ENCODE assay signal across 8 mouse cellular contexts in the genomic region with DNA sequence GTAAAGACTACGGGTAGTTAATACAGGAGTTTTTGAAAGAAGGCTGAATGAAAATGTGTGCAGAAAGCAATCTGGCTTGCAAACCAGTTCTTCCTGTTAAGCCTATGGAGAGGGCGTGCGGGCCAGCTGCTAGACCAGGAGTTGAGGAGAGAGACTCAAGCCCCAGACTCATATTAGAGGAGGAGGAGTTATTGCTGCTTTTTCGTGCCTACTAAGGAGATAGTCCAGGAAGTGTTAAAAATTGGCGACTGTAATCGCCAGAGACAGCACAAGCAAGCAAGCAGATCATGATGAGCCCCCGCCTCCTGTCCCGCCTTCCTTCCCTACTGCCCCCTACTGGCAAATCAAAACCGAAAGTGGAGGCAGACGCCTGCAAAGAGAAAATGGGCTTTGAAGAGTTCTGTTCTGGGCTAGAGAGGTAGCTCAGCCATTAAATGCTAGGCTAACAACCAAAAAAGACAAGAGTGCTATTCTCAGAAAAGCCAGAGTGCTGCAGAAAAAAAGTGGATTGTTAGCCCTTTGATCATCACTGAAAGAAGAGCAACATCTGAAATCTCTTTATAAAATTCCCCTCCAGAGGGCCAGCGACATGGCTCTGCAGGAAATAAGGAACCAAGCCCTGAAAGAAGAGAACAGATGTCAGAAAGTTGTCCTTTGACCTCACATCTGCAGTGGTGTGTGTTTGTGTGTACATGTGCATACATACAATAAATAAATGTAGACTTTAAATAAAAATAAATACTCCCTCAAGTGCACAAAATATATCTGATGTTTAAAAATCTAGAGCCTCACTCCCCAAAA. TPM values are rescaled to one million over a fixed set of nuclear protein-coding genes. Genes with fewer than 3 reads are reported as not detected.
A peak's percentile ranks its signal among the peaks of the same experiment; 100 is the strongest.
DNase-seq lines count a peak whose midpoint lies in the region; ATAC-seq lines count a peak whose summit lies in the region.

No protein-coding gene starts in this region.

- peak; percentile 70 to 92 for DNase-seq in adrenal gland, adult (ENCODE audit: inconsistent age in 2 of 2, low spot score in 1 of 2)
- peak; percentile 53 for DNase-seq in embryo, embryonic 10 days (ENCODE audit: low spot score)
- DNase-seq in gastrocnemius, postnatal 25 days = peak; percentile 50
- DNase-seq in left cerebral cortex, postnatal 10 days (ENCODE audit: extremely low spot score in 1 of 2, low spot score in 2 of 2) = peak; percentile 19 to 64
- peak; percentile 43 to 67 for DNase-seq in right cerebral cortex, postnatal 10 days (ENCODE audit: low spot score in 2 of 2)
- DNase-seq in urinary bladder, postnatal 36 days (ENCODE audit: low spot score in 2 of 2) = peak; percentile 54 to 56

- peak; percentile 98 for ATAC-seq in inflammation-experienced regulatory T-cells, adult 6 months
- ATAC-seq in megakaryocyte progenitor cell, adult 5-6 weeks (replicated peaks; ENCODE audit: poor library complexity) = peak; percentile 98

- intact Hi-C loops in left cerebral cortex, postnatal 10 days (cut with DNase I) = no loop called here

RNA-seq across cellular contexts. Expression of gene Msl3, which starts 33.9 kb away (rescaled TPM):
- 10 to 100 TPM; 41.8 to 42.4 TPM for total RNA-seq in gastrocnemius, postnatal 25 days (2021)
- 10 to 100 TPM; 37.5 to 47.7 (median 41.9) TPM for polyA plus RNA-seq in inflammation-experienced regulatory T-cells, adult 6 months (2017; shearing (Covaris generic))
- total RNA-seq in left cerebral cortex, postnatal 10 days (2021) = 10 to 100 TPM; 22.9 to 23.2 TPM
- total RNA-seq in megakaryocyte progenitor cell, adult 5-6 weeks (2015) = 80.0 and 81.5 TPM in 2 replicates
- total RNA-seq in megakaryocyte progenitor cell, adult 5-6 weeks (2017) = 99.9 and 104 TPM in 2 replicates

Comparison
In these comparisons a context has a peak if more than half of its experiments do, and no peak if none do; other contexts are left out.
1. Peak in every context shown above with its lines: DNase-seq and ATAC-seq.